Mouse (Mus musculus) ES-E14 (cell line): ENCODE data around the gene Nxph3.

ENCODE experiments used
- CHD2 ChIP-seq: IDR thresholded peaks from 2 replicates; pipeline ENCODE4 v1.6.1; 2014; ENCODE audit warnings: mild to moderate bottlenecking, low read depth, low read length, inconsistent platforms
- MAFK ChIP-seq: IDR thresholded peaks from 2 replicates; pipeline ENCODE4 v1.6.1; 2014; ENCODE audit warnings: mild to moderate bottlenecking, low read depth, low read length, inconsistent platforms; ENCODE audit not compliant: insufficient read depth
- ZC3H11A ChIP-seq: IDR thresholded peaks from 2 replicates; pipeline ENCODE4 v1.6.1; 2012; ENCODE audit warnings: low read depth, mild to moderate bottlenecking, inconsistent platforms, low read length, borderline replicate concordance
- ZNF384 ChIP-seq: IDR thresholded peaks from 2 replicates; pipeline ENCODE4 v1.6.1; 2012; ENCODE audit warnings: low read depth, low read length, inconsistent platforms

DNA sequence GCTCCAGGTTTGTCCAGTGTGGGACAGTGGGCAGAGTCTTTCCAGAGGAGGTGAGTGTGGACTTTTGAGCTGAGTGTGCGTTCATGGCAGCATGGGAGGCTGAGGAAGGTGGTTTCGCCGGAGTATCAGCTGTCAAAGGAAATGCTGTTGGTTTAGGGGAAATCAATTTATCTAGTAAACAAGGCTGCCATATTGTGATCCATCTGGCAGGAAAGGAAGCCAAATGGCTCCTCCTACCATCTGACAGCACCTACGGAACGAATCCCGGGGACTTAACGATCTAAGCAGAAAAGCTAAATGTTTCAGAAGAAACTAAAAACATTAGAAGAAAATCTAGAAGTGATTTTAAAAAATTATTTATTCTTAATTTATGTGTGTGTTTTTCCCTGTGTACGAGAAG, 12.9 kb upstream of the Nxph3 start:
- TF ChIP-seq ZC3H11A, result no peak
- no peak for TF ChIP-seq CHD2
- no peak for TF ChIP-seq MAFK
- no peak for TF ChIP-seq ZNF384
